Mouse (Mus musculus) megakaryocyte, embryonic 14.5 days (primary cell): ENCODE results near the gene Elovl6. TPM values are rescaled to one million over a fixed set of nuclear protein-coding genes. Genes with fewer than 3 reads are reported as not detected.

Source experiments
- H3K27me3 ChIP-seq: replicated peaks from 2 replicates; pipeline ENCODE3; 2012; ENCODE audit warnings: inconsistent platforms
- H3K36me3 ChIP-seq: replicated peaks from 2 replicates; pipeline ENCODE3; 2012; ENCODE audit warnings: low read length, inconsistent platforms, mixed read lengths
- H3K4me1 ChIP-seq: 2 replicates; pipeline ENCODE4 v1.6.1; 2012; ENCODE audit warnings: inconsistent platforms
- H3K4me3 ChIP-seq: replicated peaks from 2 replicates; pipeline ENCODE3; 2012; ENCODE audit warnings: moderate library complexity, mild to moderate bottlenecking, inconsistent platforms
- H3K9me3 ChIP-seq: 2 replicates; pipeline ENCODE4 v1.6.1; 2012; ENCODE audit warnings: inconsistent platforms
- FLI1 ChIP-seq: IDR thresholded peaks from 2 replicates; pipeline ENCODE4 v1.6.1; 2012; ENCODE audit warnings: low read length, inconsistent platforms, mixed read lengths
- GATA1 ChIP-seq: IDR thresholded peaks from 3 replicates; pipeline ENCODE4 v1.6.1; 2012; ENCODE audit warnings: mixed read lengths, low read length, inconsistent platforms, borderline replicate concordance
- polyA plus RNA-seq: library from polyadenylated mRNA; stranded (reverse); fragments of >175 nt; gene quantifications from 2 replicates; pipeline ENCODE4 v1.2.3, GENCODE M21; 2012; ENCODE audit warnings: low replicate concordance; ENCODE audit not compliant: insufficient read depth

The Elovl6 gene
- polyA plus RNA-seq, 1 experiment = 2.1 TPM

DNA sequence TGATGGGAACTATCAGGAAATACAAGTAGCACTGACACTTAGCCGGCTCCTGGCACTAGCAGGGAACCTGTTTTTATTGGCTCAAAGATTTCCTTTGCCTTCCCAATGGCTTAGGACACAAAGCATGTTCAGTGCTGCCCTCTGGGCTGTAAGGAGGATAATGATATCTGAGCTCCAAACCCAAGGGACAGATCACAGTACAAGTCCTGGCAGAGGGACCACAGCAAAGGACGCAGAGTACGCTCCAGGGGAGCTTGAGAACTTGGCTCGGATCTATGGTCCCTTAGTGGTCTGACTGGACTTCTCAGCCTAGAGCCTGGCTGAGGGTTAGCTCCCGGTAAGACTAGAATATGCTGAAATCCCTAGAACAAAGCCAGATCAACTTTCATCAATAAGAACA, 148.1 kb downstream of the Elovl6 start:
- peaks cover 3% of the 10 kb centered on the region for H3K36me3 ChIP-seq
- no peaks in the 10 kb centered on the region for H3K27me3 ChIP-seq
- TF ChIP-seq GATA1 (no peak), FLI1 (no peak)
- H3K4me3 ChIP-seq = no peak overlapping the region
- no peaks in the 10 kb centered on the region for H3K4me1 ChIP-seq
- H3K9me3 ChIP-seq = no peaks in the 10 kb centered on the region

DNA sequence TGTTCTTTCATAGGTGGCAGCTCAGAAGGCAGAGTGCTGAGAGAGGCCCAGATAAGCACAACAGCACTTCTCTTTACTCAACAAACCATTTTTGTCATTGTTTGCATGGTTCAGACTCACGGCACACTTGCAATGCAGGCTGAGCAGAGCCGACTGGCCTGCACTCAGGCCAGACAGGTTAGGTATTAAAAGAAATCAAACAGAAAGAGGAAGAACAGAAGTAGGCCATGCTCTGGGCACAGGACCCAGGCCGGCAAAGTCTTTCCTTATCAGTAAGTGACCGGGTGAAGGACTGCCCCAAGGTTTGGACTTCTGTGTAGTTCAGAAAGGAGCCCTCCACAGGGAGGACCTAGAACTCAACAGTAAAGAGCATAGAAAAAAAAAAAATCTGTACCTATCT, 149.7 kb downstream of the Elovl6 start:
- no peak for TF ChIP-seq GATA1
- no peak for TF ChIP-seq FLI1
- Histone ChIP-seq H3K36me3 (peaks cover 3% of the 10 kb centered on the region), H3K4me1 (no peaks in the 10 kb centered on the region), H3K4me3 (no peak overlapping the region), H3K27me3 (no peaks in the 10 kb centered on the region), H3K9me3 (no peaks in the 10 kb centered on the region)

DNA sequence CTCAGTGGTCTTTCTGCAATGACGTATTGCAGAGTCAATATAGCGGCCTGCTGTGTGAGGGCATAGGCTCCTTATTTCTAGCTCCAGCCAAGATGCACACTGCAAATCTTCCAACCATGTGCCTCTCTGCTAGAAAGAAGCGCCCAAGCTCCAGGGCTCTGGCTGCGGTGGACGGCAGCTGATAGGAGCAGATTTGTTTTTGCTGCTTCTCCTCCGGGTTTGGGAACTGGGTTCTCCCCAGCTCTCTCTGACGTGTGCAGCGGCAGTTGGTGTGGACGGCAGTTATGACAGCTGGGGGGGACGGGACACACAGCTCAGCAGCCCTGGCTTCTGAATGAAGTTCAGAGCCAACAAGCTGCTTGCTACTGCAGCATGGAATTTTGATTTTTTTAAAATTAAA, 150.2 kb downstream of the Elovl6 start:
- Histone ChIP-seq H3K36me3 (peaks cover 3% of the 10 kb centered on the region), H3K4me1 (no peaks in the 10 kb centered on the region), H3K4me3 (no peak overlapping the region), H3K27me3 (no peaks in the 10 kb centered on the region), H3K9me3 (no peaks in the 10 kb centered on the region)
- no peak for TF ChIP-seq FLI1
- TF ChIP-seq GATA1 = no peak

DNA sequence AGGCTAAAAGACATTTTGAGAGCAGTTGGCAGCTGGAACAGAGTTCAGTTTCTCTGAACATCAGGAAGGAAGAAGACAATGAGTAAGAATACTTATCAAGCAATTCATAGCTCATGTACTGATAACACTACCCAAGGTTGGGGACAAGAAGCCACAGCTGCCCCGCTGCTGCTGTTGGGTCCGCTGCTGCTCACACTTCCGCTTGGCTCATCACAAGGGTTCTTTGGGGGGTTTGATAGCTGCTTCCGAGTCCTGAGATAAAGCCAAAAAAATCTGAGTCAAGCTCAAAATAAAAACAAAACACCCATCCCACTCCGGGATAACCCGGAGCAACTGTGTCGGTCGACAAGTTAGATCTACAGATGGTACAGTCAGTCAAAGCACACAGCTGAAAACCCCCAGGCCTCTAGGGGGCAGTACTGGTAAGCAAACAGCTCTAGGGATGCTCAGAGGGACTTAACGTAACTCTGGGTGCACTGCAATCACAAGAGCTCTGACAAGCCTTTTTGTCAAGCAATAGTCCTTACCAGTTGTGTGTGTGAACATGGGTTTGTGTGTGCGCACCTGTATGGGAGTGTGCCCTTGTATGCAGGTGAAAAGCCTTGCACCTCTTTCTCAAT, 151.0 kb downstream of the Elovl6 start:
- H3K36me3 ChIP-seq = peaks cover under 1% of the 10 kb centered on the region
- TF ChIP-seq GATA1 = no peak
- TF ChIP-seq FLI1 = no peak
- H3K9me3 ChIP-seq = no peaks in the 10 kb centered on the region
- H3K4me3 ChIP-seq = no peak overlapping the region
- H3K27me3 ChIP-seq = no peaks in the 10 kb centered on the region
- H3K4me1 ChIP-seq = no peaks in the 10 kb centered on the region

DNA sequence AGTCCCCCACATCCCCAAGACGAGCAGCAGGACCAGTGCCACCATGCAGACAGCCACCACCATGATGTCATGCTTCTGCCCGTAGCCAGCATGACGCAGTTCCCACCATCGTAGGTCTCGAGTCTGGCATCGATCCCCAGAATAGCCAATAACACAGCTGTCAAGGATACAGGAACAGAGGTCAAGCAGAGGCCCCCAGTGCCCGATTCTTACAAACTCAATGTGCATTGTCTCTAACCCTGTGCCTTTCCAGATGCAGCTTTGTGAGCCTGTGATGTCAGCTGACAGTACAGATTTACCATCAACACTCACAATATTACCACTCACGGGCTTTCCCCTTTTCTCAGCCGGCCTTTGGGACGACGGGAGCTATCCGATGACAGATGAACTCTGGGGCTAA, 154.0 kb downstream of the Elovl6 start:
- no peak for TF ChIP-seq FLI1
- no peak for TF ChIP-seq GATA1
- Histone ChIP-seq H3K4me3 (no peak overlapping the region), H3K4me1 (no peaks in the 10 kb centered on the region), H3K9me3 (no peaks in the 10 kb centered on the region), H3K36me3 (no peaks in the 10 kb centered on the region), H3K27me3 (no peaks in the 10 kb centered on the region)

DNA sequence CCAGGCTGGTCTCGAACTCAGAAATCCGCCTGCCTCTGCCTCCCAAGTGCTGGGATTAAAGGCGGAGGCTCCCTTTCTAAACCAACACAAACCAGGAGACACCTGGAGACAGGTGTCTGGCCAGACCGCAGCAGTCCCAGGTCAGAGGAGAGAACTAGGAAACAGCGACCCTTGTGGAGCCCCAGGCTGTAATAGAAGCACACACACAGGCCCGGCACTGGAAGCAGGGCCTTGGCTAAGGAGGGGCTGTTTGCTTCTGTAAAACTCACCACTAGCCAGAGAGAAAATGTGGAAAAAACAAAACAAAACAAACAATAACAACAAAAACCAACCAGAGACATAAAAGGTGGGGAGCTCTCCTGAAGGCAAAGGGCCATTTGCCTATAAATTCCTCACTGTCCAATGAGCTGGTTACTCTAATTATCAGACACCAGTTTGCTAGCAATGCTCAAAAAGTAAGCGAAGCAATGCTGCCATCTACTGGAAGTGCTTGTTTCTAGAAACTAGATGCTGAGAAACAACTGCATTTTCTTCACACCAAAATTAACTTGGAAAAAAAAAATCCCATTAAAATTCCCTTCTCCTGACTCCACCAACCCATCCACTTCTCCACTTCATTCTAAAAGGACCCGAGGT, 154.7 kb downstream of the Elovl6 start:
- no peaks in the 10 kb centered on the region for H3K36me3 ChIP-seq
- no peak for TF ChIP-seq FLI1
- no peaks in the 10 kb centered on the region for H3K27me3 ChIP-seq
- H3K4me3 ChIP-seq = no peak overlapping the region
- no peaks in the 10 kb centered on the region for H3K4me1 ChIP-seq
- no peaks in the 10 kb centered on the region for H3K9me3 ChIP-seq

DNA sequence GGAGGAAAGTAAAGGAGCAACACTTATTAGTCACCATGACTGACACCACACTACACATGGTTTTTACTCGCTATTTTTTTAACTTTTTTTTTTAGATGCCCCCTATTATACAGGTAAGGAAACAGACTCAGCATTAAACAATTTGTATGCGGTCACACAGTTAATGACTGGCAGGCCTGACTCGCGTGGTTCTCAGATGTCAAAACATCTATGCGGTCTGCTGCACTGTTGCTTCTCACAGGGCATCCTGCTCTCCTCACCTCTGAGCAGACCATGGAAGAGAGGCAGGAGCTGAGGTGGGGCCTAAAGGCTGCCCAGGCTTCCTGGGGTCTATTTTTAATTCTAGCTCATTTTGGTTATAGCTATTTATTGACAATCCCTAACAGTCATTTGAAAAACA, 155.3 kb downstream of the Elovl6 start:
- Histone ChIP-seq H3K27me3 (no peaks in the 10 kb centered on the region), H3K4me1 (no peaks in the 10 kb centered on the region), H3K4me3 (no peak overlapping the region), H3K9me3 (no peaks in the 10 kb centered on the region), H3K36me3 (no peaks in the 10 kb centered on the region)
- TF ChIP-seq GATA1 (no peak), FLI1 (no peak)

Other genes with a start within 250 kb of the Elovl6 start
- not detected in 2 replicates for gene Enpep, start 199.6 kb upstream of the Elovl6 start, polyA plus RNA-seq
- gene Egf, start 223.0 kb downstream of the Elovl6 start, polyA plus RNA-seq = 0.07 TPM in 1 of 2 replicates, not detected in the other